Mouse (Mus musculus) lung, postnatal 0 days (tissue): ENCODE data around the gene Ranbp3l.

Experiments used
- CTCF ChIP-seq: IDR thresholded peaks from 2 replicates; pipeline ENCODE4 v1.5.1; 2016; ENCODE audit warnings: antibody characterized with exemption, mild to moderate bottlenecking
- EP300 ChIP-seq: IDR thresholded peaks from 2 replicates; pipeline ENCODE4 v1.6.1; 2016; ENCODE audit warnings: antibody characterized with exemption, mild to moderate bottlenecking, control low read depth

- no peak for TF ChIP-seq CTCF
- TF ChIP-seq EP300, result no peak
These were observed 126.0 kb downstream of the Ranbp3l start for GRCm38 (mm10) chr15:9093598-9094365.
